Mouse (Mus musculus) cortical plate, adult 2 months (tissue): ENCODE measurements around the gene Chchd5. TPM values are rescaled to one million over a fixed set of nuclear protein-coding genes. Genes with fewer than 3 reads are reported as not detected.
A peak's percentile ranks its signal among the peaks of the same experiment; 100 is the strongest.

Source experiments
- H3K27ac ChIP-seq: fragments of 200-500 bp; 2 replicates; pipeline ENCODE4 v1.5.1; 2012; ENCODE audit warnings: low read length, control low read depth, inconsistent platforms; ENCODE audit not compliant: insufficient read depth
- H3K4me1 ChIP-seq: fragments of 200-500 bp; 2 replicates; pipeline ENCODE4 v1.6.1; 2011; ENCODE audit warnings: low read length; ENCODE audit not compliant: control insufficient read depth, insufficient read depth
- H3K4me3 ChIP-seq: fragments of 200-500 bp; 2 replicates; pipeline ENCODE4 v1.5.1; 2011; ENCODE audit warnings: mild to moderate bottlenecking, low read length, control low read depth; ENCODE audit not compliant: insufficient read depth
- CTCF ChIP-seq: fragments of 200-500 bp; IDR thresholded peaks from 2 replicates; pipeline ENCODE4 v1.5.1; 2011; ENCODE audit warnings: mild to moderate bottlenecking, control low read depth, low read length; ENCODE audit not compliant: insufficient read depth; ENCODE audit errors: extremely low read depth
- POLR2A ChIP-seq: fragments of 200-500 bp; IDR thresholded peaks from 2 replicates; pipeline ENCODE4 v1.6.1; 2011; ENCODE audit warnings: mild to moderate bottlenecking, low read length, control low read depth; ENCODE audit not compliant: insufficient read depth; ENCODE audit errors: extremely low read depth
- polyA plus RNA-seq: library from polyadenylated mRNA; depleted of rRNA; stranded (reverse); fragments of >200 nt; gene quantifications from 2 replicates; pipeline ENCODE4 v1.2.3, GENCODE M21; 2012

Gene Chchd5
- polyA plus RNA-seq, 1 experiment: 17.4 TPM

GRCm38 (mm10) chr2:129112924-129113323 is 16.6 kb upstream of the Chchd5 start:
- TF ChIP-seq POLR2A (no peak), CTCF (no peak)
- no peak overlapping the region for H3K27ac ChIP-seq
- no peaks in the 10 kb centered on the region for H3K4me1 ChIP-seq
- H3K4me3 ChIP-seq: no peak overlapping the region

- no peaks in the 10 kb centered on the region for H3K4me1 ChIP-seq
- TF ChIP-seq CTCF (no peak), POLR2A (no peak)
- no peak overlapping the region for H3K27ac ChIP-seq
- no peak overlapping the region for H3K4me3 ChIP-seq
Measured at GRCm38 (mm10) chr2:129115706-129116367, 13.7 kb upstream of the Chchd5 start.

DNA sequence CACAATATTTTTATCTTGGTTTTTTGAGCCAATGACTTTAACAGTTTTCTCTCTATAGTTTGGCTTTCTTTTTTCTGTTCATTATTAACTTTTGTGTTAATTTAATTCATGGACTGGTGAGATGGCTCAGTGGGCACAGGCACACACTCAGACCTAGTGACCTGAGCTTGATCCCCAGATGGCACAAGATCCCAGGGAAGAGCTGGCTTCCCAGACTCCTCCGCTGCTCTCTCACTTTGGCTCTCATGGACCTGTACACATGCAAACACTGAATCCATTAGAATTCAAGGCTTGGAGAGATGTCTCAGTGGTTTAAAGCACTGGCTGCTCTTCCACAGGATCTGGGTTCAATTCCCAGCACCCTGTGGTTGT is 13.1 kb upstream of the Chchd5 start:
- Histone ChIP-seq H3K4me1 (no peaks in the 10 kb centered on the region), H3K27ac (no peak overlapping the region), H3K4me3 (no peak overlapping the region)
- TF ChIP-seq POLR2A (no peak), CTCF (no peak)

DNA sequence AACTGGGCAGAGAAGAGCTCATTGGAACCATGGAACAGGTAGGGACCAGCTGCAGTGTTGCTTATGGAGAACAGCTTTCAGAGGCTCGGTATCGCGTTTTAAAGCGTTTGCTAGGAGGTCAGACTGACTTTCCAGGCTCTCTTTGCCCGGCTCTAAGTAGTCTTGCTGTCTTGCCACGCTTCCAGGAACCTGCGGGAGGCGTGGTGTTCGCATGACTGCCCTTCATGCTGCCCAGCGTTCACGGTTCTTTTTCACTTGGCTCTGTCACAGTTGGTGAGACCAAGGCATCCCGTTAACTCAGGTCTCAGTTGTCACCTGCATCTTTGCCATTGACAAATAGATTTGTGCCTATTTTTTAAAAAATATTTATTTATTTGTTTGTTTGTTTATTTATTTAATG is 11.4 kb upstream of the Chchd5 start:
- TF ChIP-seq CTCF (no peak), POLR2A (no peak)
- no peak overlapping the region for H3K4me3 ChIP-seq
- H3K4me1 ChIP-seq: no peaks in the 10 kb centered on the region
- no peak overlapping the region for H3K27ac ChIP-seq

GRCm38 (mm10) chr2:129121986-129122385 is 7.5 kb upstream of the Chchd5 start:
- no peak overlapping the region for H3K4me3 ChIP-seq
- no peak for TF ChIP-seq CTCF
- no peak for TF ChIP-seq POLR2A
- no peaks in the 10 kb centered on the region for H3K4me1 ChIP-seq

GRCm38 (mm10) chr2:129129987-129130545 is 566 bp downstream of the Chchd5 start:
- TF ChIP-seq CTCF (no peak), POLR2A (no peak)
- peak overlapping the region; percentile 52 for H3K4me3 ChIP-seq
- 0 out of 2 replicates have a peak overlapping the region, but pooled peaks have one; percentile 7 for H3K27ac ChIP-seq
- peaks cover 3% of the 10 kb centered on the region for H3K4me1 ChIP-seq

More at GRCm38 (mm10) chr2:129121986-129122385, 7.5 kb upstream of the Chchd5 start:
- H3K27ac ChIP-seq: no peak overlapping the region

DNA sequence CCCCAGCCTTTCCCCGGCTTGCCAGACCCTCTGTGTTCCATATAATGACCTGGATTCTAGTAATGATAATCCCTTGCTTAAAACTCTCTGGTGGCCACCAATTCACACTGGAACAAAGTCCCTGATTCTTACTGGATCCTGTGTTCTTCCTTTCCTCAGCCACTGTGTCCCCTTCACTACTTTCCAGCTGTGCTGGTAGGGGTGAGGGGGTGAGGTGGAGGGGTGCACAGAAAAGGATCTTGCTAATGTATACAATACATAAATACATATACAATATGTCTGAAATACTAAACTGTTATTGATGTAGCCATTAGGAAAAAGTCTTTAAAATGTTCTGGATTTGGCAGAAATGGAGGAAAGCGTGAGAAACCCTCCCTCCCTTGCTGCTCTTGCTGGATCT is 1.3 kb downstream of the Chchd5 start:
- no peak for TF ChIP-seq POLR2A
- TF ChIP-seq CTCF: no peak
- Histone ChIP-seq H3K27ac (no peak overlapping the region), H3K4me1 (peaks cover 3% of the 10 kb centered on the region), H3K4me3 (no peak overlapping the region)

DNA sequence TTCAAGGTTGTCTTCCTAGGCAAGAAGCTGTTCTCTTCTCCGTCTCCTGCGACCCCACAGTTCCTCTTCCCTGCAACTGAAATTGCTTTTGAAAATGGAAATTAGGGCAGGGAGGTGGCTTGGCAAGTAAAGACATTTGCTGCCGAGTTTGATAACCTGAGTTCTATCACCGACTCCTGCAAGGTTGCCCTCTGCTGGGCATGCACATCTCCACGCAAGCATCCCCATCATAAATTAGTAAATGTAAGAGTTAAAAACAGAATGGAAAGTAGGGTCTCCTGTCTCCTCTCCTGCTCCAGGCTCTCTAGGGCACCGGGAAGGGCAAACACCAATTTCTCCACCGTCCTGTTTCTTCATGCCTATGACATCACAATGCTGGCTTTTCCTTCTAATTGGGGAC is 2.7 kb downstream of the Chchd5 start:
- TF ChIP-seq POLR2A (no peak), CTCF (0 out of 2 replicates have a peak, but pooled peaks have one; percentile 9)
- Histone ChIP-seq H3K4me1 (peaks cover 3% of the 10 kb centered on the region), H3K4me3 (no peak overlapping the region), H3K27ac (no peak overlapping the region)

GRCm38 (mm10) chr2:129133006-129133805 is 3.7 kb downstream of the Chchd5 start:
- TF ChIP-seq CTCF: no peak
- TF ChIP-seq POLR2A: no peak
- Histone ChIP-seq H3K4me3 (no peak overlapping the region), H3K4me1 (peaks cover 3% of the 10 kb centered on the region), H3K27ac (no peak overlapping the region)

- Histone ChIP-seq H3K4me3 (no peak overlapping the region), H3K4me1 (peaks cover 3% of the 10 kb centered on the region), H3K27ac (0 out of 2 replicates have a peak overlapping the region, but pooled peaks have one; percentile 4)
- TF ChIP-seq POLR2A (no peak), CTCF (no peak)
Measured at GRCm38 (mm10) chr2:129139906-129140305, 10.4 kb downstream of the Chchd5 start.
